9 mouse cellular contexts compared by ENCODE assay signal in the genomic region with DNA sequence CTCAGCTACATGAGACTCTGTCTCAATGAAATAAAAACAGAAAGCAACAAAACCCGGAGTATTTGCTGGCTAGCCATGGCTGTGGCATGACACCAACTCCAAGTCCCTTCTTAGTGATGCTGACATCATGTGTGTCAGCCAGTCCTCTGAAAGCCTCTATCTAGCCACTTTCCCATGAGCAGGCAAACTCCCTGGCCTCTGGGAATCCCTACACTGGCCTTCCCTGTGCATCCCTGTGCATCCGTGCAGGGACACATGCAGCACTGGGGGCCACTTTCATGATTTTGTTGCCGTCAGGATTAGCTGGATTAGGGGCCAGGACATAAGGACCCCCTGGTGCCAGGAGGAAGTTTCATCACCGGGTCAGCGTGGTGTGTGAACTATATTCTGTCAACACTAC. TPM values are rescaled to one million over a fixed set of nuclear protein-coding genes. Genes with fewer than 3 reads are reported as not detected.
DNase-seq lines count a peak whose midpoint lies in the region; ATAC-seq lines count a peak whose summit lies in the region.
"Had no signal": no experiment of that assay in that cellular context is flagged by ENCODE, and none has a peak within 500 bp of the region (broad histone marks: within the 10 kb centered on the region; RNA-seq: fewer than 3 reads in every experiment).

No protein-coding gene starts in this region.

- H3K27me3 ChIP-seq in forebrain, embryonic 15.5 days: peaks cover 15% of the 10 kb centered on the region
- H3K27me3 ChIP-seq in midbrain, embryonic 13.5 days: peaks cover 2% of the 10 kb centered on the region; the same call in 1 of the 2 replicates

- no peaks in the 10 kb centered on the region for H3K36me3 ChIP-seq in forebrain, embryonic 15.5 days
- H3K36me3 ChIP-seq in midbrain, embryonic 13.5 days: no peaks in the 10 kb centered on the region

- no peak overlapping the region for H3K4me2 ChIP-seq in forebrain, embryonic 15.5 days (replicated peaks)
- H3K4me2 ChIP-seq in midbrain, embryonic 13.5 days (replicated peaks): peak overlapping the region; percentile 8; the same call in 1 of the 2 replicates
- H3K4me2 ChIP-seq: heart, embryonic 11.5 days had no signal

- 19% methylated on average over 5 of the region's 5 CpGs for WGBS in forebrain, embryonic 15.5 days
- WGBS in midbrain, embryonic 13.5 days: 15% methylated on average over 5 of the region's 5 CpGs

- no peaks in the 10 kb centered on the region for H3K9me3 ChIP-seq in forebrain, embryonic 15.5 days
- no peaks in the 10 kb centered on the region for H3K9me3 ChIP-seq in midbrain, embryonic 13.5 days

- peaks cover 80% of the 10 kb centered on the region for H3K4me1 ChIP-seq in forebrain, embryonic 15.5 days
- peaks cover 98% of the 10 kb centered on the region for H3K4me1 ChIP-seq in midbrain, embryonic 13.5 days (replicated peaks)

- ATAC-seq in forebrain, embryonic 15.5 days (replicated peaks): no peak
- no peak for ATAC-seq in midbrain, embryonic 13.5 days

- intact Hi-C loops in left cerebral cortex, postnatal 4 days (cut with DNase I): no loop called here
- intact Hi-C loops in left cerebral cortex, postnatal 10 days (cut with DNase I): no loop called here
- intact Hi-C loops in heart, postnatal 10 days (cut with DNase I): no loop called here

- no peak overlapping the region for H3K9ac ChIP-seq in forebrain, embryonic 15.5 days (replicated peaks)
- H3K9ac ChIP-seq in midbrain, embryonic 13.5 days (replicated peaks): 0 out of 2 replicates have a peak overlapping the region, but pooled peaks have one; percentile 32

- no peak overlapping the region for H3K4me3 ChIP-seq in forebrain, embryonic 15.5 days
- H3K4me3 ChIP-seq in midbrain, embryonic 13.5 days (replicated peaks): 0 out of 2 replicates have a peak overlapping the region, but pooled peaks have one; percentile 3

- DNase-seq in left cerebral cortex, postnatal 4 days: peak; percentile 33
- DNase-seq in left cerebral cortex, postnatal 10 days (ENCODE audit: extremely low spot score in 1 of 2, low spot score in 2 of 2): no peak
- peak; percentile 74 for DNase-seq in cerebellum, adult 9-10 months
- no peak for DNase-seq in heart, postnatal 10 days
- DNase-seq in Muller cell, postnatal 12 days (ENCODE audit: inconsistent ontology term): no peak
- no peak for DNase-seq in thymus, adult 18-20 months

- H3K27ac ChIP-seq in forebrain, embryonic 15.5 days (replicated peaks): 0 out of 2 replicates have a peak overlapping the region, but pooled peaks have one; percentile 31
- H3K27ac ChIP-seq in midbrain, embryonic 13.5 days: peak overlapping the region; percentile 82

RNA-seq across cellular contexts. Expression of gene Ptch1, which starts 20.0 kb away (rescaled TPM):
- 10 to 100 TPM; 37.5 to 40.9 TPM for total RNA-seq in left cerebral cortex, postnatal 4 days (2021)
- 10 to 100 TPM; 37.4 to 40.6 TPM for total RNA-seq in left cerebral cortex, postnatal 10 days (2021)
- polyA plus RNA-seq in forebrain, embryonic 15.5 days (2015; fragmentation: Nextera tagmentation; extraction: Ambion mirVana): 9.0 and 10.2 TPM in 2 replicates
- polyA plus RNA-seq in midbrain, embryonic 13.5 days (2015; fragmentation: Nextera tagmentation; extraction: Ambion mirVana): 16.0 and 17.8 TPM in 2 replicates
- total RNA-seq in heart, postnatal 10 days (2021): 10 to 100 TPM; 16.3 to 20.3 TPM

RNA-seq across cellular contexts. Expression of gene Fancc, which starts 56.4 kb away (rescaled TPM):
- 10 to 100 TPM; 10.8 to 11.3 TPM for total RNA-seq in left cerebral cortex, postnatal 4 days (2021)
- total RNA-seq in left cerebral cortex, postnatal 10 days (2021): 10 to 100 TPM in 1 of 2 experiments, 1 to 10 TPM in 1; 7.9 to 10.3 TPM
- 13.2 and 14.5 TPM in 2 replicates for polyA plus RNA-seq in forebrain, embryonic 15.5 days (2015; fragmentation: Nextera tagmentation; extraction: Ambion mirVana)
- polyA plus RNA-seq in midbrain, embryonic 13.5 days (2015; fragmentation: Nextera tagmentation; extraction: Ambion mirVana): 17.6 and 19.7 TPM in 2 replicates
- total RNA-seq in heart, postnatal 10 days (2021): 1 to 10 TPM; 7.4 to 9.6 TPM

Comparison
In these comparisons a context has a peak if more than half of its experiments do, and no peak if none do; other contexts are left out.
1. DNase-seq: peak in left cerebral cortex, postnatal 4 days (single experiment) and cerebellum, adult 9-10 months (single experiment); none in left cerebral cortex, postnatal 10 days (0 of 2), heart, postnatal 10 days (0 of 2), Muller cell, postnatal 12 days (single experiment) and thymus, adult 18-20 months (0 of 2).